Mouse (Mus musculus) heart, adult 2 months (tissue): Measurements from ENCODE around the gene Myh7.

Source experiments
- CTCF ChIP-seq: fragments of 200-600 bp; IDR thresholded peaks from 2 replicates; pipeline ENCODE4 v1.8.1; 2022; ENCODE audit warnings: antibody characterized with exemption, mild to moderate bottlenecking, moderate library complexity
- EP300 ChIP-seq: fragments of 200-500 bp; IDR thresholded peaks from 2 replicates; pipeline ENCODE4 v1.6.1; 2011; ENCODE audit warnings: low read depth, low read length, control low read depth; ENCODE audit not compliant: insufficient read depth
- POLR2A ChIP-seq: fragments of 200-500 bp; IDR thresholded peaks from 2 replicates; pipeline ENCODE4 v1.6.1; 2011; ENCODE audit warnings: mild to moderate bottlenecking, low read depth, low read length, control low read depth; ENCODE audit not compliant: insufficient read depth

DNA sequence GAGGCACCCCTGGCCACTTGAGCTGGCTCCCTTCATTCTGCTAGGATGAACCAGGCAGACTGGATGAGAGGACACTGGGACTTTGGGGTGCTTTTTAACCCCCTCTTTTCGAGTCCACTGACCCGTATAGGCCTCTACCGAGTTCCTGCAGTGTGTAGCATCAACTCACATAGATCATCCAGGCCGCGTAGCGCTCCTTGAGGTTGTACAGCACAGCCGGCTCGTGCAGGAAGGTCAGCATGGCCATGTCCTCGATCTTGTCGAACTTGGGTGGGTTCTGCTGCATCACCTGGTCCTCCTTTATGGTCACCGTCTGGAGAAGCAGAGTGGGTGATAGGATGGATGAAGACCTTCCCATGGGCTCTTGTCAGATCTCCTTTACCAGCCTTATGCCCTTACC is 30.7 kb downstream of the Myh7 start:
- peak; percentile 63; the same call in 1 of the 2 replicates for TF ChIP-seq POLR2A
- no peak for TF ChIP-seq CTCF
- peak; percentile 84 for TF ChIP-seq EP300
